Mouse (Mus musculus): ENCODE results near the gene Gpcpd1.

The Gpcpd1 gene

GRCm38 (mm10) chr2:132584191-132584590 is 3.3 kb downstream of the Gpcpd1 start:
- DNase-seq (ENCODE audit: low read depth): no peak

DNA sequence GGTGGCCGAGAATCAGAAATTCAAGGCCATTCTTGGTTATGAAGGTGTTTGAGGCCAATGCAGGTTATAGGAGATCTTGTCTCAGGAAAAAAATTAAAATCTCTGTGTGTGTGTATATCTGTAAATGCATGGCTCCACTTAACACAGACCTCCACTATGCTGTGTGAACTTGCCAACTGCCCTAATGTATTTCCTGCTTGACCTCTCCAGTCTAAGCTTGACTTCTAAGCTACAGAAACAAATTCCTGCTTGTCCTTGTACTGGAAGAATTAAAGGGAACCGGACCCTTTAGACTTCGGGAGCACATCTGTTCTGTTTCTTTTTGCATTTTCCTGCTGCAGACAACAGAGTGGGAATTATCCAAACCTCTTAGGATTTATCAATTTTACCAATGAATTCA is 4.4 kb downstream of the Gpcpd1 start:
- DNase-seq (ENCODE audit: low read depth): no peak

- peak; percentile 71 for DNase-seq (ENCODE audit: low read depth)
Observed at GRCm38 (mm10) chr2:132582227-132582626, 5.3 kb downstream of the Gpcpd1 start.

- no peak for DNase-seq (ENCODE audit: low read depth)
Observed at GRCm38 (mm10) chr2:132579689-132580088, 7.8 kb downstream of the Gpcpd1 start.

DNA sequence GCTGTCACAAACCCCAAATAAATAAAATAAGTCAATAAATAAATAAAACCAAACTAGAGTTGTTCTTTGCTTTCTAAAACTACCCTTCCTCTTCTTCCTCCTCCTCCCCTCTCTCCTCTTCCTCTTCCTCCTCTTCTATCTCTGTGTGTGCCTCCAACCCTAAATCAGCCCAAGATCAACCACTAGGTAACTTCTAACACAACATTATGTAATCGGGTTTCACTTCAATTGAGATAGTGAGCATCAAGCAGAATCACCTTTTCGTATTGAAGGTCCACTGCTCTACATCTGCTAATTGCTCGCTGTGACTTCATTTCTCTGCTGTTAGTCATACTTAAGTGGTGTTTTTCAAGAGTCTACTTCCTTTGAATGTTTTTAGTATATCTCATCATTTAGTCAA is 8.8 kb downstream of the Gpcpd1 start:
- no peak for DNase-seq (ENCODE audit: low read depth)

DNA sequence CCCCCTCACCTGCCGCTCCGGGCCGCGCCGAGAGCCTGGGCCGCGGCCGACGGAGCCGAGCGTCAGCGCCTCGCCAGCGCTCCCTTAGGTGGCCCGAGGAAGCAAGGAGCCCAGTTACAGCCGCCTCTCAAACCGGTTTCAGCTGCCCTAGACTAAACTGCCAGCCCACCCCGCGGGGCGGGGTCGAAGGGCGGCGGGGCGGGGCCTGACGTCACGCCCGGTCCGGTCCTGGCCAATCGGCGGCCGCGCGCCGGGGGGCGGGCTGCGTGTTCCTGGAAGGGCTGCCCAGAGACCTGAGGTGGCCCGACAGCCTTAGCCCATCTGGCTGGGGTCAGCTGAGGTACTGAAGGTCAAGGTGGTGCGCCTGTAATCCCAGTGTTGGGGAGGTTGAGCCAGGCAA is 9.5 kb downstream of the Gpcpd1 start:
- peak; percentile 97 for DNase-seq (ENCODE audit: low read depth)

DNA sequence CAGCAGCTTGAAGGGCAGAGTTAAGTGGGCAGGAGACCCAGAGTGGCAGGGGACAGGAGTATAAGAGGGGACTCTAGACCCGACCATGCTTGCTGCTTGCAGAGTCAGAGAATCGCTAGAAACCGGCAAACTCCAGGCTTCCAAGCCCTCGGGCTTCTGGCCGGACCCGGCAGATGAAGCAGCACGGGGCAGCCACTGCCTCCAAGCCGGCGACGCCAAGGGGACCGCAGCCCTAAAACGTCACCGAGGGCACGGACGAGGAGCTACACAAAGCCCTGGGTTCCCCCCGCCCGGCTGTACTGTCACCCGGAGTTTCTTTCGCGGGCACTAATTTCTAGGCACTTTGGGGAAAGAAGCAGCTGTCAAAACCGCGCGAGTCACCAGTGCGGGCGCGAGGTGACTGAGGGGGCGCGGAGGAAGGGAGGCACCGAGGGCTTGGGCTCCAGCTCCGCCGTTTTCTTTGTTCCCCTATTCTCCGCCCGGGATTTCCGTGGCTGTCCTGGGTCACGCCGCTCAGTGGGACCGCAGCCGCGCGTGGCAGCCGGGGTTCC is 10.0 kb downstream of the Gpcpd1 start:
- peak; percentile 47 for DNase-seq (ENCODE audit: low read depth)

DNA sequence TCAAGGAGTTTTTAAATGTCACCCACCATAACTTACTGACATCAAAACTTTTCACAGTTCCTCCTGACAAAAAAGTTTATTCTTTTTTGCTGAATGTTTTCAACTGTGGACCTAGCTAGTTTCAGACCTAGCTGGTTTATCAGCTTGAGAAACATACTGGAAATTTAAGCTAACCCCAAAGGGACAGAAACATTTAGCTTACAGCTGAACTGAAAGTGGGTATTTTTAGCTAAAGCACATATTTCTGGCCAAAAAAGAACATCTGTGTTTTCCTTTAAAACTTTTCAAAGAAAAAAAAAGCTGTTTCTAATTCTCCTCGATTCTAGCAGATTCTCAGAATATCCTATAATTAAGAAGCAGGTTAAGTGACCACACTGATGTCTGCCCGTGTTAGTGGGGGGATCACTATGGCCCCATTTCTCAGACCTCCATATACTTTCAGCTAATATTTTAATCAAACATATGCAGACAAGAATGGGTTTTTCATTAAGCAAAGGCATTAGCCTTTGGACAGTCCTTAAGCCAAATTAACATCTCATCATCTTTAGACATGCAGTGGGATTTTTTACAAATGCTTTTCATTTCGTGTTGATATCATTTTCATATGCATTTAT is 10.9 kb downstream of the Gpcpd1 start:
- peak; percentile 36 for DNase-seq (ENCODE audit: low read depth)

DNA sequence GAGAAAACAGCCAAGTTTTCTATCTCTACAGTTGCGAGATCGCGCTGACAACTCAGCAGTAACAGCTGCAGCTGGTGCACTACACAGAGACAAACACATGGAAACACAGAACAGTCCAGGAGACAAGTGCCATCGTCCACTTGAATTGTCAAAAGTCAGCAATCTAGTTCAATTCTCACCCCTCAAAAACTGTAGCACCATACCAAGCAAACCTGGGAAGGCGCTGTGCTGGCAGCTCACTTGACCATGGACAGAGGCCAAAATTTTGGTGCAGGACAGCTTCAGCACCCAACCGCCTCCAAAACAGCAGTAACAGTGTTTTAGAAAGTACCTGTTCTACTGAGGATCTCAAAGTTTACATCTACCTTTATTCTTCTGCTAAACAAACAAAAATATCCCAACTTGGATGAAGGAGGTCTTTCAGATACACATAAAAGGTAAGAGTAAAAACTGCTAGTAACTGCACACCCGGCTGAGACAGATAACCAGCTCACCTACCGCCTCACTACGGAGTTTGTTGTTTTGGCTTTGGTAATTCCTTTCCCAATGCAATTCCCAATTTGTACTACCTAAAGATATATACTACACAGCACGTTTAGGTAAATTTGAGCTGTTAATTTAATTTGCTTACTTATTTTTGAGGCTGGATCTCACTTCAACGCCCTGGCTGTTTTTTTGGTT is 11.6 kb downstream of the Gpcpd1 start:
- DNase-seq (ENCODE audit: low read depth): peak; percentile 64

DNA sequence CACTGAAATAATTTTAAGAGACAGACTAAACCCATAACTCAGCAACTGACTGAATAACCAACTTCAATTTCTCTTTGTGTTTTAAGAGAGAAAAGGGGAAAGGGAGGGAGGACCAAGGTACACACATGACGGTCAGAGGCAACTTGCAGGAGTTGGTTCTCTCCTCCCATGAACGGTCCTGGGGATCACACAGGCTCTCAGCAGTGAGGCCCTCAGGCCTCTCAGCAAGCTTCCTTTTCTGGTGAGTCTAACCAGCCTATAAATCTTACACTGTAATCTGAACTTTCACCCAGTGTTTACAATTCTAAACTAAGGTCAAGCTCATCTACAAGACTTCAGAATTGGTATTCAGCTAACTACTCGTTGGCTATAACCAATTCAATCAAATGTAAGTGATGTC is 12.3 kb downstream of the Gpcpd1 start:
- DNase-seq (ENCODE audit: low read depth): no peak

DNA sequence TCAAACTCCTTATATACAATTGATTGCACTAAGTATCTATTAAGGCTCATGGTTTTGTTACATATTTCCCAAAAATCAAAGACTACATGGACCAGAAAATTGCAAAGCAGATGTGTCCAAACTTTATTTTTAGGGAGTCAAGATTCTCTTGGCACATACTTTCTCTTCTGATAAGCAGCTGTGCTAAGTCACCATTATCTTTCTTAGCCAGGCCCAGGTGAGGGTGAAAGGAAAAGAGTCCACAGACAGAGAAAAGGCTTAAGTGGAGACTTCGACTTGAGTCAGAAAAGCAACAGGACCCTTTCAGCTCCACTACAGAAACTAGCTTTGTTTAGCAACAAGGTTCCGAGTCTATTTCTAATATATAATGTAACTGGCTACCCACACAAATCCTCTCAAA is 14.2 kb downstream of the Gpcpd1 start:
- DNase-seq (ENCODE audit: low read depth): no peak

DNA sequence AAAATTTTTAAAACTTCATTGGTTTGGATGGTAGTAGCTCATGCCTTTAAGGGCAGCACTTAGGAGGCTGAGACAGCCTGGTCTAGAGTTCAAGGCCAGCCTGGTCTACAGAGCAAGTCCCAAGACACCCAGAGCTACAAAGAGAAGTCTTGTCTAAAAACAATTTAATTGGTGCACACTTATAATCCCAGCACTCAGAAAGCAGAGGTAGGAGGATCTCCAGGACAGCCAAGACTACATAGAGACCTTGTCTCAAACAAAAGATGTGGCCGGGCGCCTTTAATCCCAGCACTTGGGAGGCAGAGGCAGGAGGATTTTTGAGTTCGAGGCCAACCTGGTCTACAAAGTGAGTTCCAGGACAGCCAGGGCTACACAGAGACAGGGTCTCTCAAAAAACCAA is 14.9 kb downstream of the Gpcpd1 start:
- no peak for DNase-seq (ENCODE audit: low read depth)

DNA sequence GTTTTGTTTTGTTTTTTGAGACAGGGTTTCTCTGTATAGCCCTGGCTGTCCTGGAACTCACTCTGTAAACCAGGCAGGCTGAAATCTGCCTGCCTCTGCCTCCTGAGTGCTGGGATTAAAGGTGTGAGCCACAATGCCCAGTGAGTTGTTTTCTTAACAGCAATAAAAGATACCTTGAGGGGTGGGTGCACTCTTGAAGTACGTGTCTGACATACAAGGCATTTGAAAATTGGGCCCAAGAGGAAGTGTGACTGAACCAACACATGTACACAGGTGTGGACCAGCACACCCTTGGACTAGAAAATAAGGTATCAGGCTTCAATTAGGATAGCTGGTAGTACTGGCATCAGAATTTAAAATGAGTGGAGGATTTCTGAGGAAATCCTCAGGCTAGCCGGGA is 16.2 kb downstream of the Gpcpd1 start:
- no peak for DNase-seq (ENCODE audit: low read depth)

DNA sequence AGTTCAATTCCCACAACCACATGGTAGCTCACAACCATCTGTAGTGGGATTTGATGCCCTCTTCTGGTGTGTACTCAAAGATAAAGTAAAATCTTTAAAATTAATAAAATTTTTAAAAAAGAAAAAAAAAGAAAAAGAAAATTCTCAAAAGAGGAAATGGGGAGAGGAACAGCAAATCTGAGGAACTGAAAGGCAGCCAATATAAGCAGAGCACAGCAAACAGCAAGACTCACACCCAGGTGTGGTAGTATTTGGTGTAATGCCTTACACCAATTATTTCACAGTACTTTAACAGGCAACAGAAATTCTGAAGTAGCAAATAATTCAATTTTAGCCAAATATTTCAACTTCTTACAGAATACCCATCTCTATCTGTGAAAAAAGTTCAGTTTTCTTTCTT is 16.7 kb downstream of the Gpcpd1 start:
- DNase-seq (ENCODE audit: low read depth): no peak

DNA sequence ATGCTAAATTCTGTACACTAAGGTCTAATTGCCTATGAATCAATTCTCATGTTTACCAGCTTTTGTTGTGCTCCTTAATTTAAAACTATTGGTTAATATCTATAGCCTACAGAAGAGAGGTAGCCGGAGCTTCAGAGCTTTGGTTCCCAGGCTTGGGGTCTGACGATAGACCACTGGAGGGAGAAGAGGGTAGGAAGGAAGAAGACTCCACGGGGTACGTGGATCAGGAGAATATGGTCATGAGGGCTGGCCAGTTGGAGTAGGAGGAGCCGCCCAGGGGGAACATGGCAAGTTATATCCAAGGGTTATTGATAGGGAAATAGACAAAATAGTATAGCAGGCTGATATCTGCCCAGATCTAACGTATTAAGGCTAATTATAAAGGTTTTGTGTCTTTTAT is 17.8 kb downstream of the Gpcpd1 start:
- DNase-seq (ENCODE audit: low read depth): no peak

DNA sequence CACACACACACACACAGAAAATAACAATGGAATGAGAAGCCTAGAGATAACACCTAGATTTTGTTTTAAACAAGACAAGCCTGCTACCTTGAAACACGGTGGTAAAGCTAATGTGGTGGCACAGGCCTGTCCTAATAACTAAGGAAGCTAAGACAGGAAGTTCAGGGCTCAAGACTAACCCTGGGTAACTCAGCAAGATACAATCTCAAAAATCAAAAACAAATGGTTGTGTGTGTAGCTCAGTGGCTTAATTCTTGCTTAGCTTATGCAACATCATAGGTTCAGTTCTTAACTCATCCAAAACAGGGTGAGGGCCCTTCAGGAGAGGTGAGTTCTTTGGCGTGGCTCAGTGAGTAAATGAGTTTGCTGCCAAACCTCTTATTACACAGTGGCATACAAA is 20.1 kb downstream of the Gpcpd1 start:
- no peak for DNase-seq (ENCODE audit: low read depth)

DNA sequence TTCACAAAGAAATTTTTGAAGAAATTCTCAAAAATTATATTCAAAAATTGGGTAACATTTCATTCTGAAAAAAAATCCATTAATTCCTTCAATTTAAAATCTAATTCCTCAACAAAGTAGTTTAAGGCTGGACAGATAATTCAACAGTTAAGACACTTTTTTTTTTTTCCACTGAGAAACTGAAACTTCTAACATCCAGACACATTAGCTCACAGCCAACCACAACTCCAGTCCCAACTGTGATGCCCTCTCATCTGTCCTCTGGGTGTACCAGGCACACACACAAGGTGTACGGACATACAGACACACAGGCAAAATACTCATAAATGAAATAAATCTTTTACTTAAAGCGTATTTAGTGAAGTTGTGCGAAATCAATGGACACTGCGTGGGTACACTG is 25.7 kb downstream of the Gpcpd1 start:
- no peak for DNase-seq (ENCODE audit: low read depth)

DNA sequence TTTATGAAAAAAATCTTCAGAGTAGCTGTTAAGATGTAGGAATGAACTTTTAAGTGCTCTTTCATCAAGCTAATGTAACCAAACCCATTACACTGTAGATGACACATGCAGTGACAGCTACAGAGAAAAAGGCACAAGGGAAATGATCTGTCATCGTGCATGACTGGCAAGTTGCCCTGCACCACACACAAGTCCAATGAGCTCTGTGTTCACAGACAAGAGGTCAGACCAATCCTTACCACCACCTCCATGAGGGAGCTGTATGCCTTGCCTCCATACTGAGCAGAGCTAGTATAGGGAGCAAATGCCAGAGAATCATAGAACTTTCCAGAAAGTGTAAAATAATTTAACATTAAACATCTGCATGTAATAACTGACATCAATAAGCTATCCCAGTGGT is 59.7 kb downstream of the Gpcpd1 start:
- no peak for DNase-seq (ENCODE audit: low read depth)

DNA sequence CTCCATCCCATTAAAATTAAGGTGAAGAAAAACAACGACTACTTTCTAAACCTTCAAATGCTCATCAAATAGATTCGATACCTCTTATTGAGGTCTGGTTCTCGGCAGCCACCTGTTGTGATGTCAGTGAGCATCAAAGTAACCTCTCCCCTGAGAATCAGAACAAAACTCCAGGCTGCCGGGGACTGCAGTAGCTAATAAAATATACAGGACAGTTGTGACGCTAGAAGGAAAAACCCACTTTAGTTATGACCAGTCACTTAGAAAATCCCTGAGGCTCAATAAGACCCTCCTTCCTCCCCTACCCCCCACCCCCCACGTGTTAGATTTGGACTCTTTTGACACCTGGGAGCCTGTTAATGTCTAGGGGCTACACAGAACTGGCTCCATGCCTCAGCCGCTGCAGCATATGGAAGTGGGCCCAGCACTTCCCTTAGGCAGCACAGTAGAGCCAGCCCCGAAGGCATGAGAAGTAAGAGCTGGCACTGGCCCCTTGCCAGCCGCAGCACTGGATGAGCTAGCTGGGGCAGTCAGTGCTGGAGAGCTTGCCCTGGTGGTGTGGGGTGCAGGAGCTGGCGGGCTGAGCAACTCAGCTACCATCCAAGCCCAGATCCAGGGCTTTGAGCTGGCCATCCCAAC is 60.5 kb downstream of the Gpcpd1 start:
- DNase-seq (ENCODE audit: low read depth): no peak

DNA sequence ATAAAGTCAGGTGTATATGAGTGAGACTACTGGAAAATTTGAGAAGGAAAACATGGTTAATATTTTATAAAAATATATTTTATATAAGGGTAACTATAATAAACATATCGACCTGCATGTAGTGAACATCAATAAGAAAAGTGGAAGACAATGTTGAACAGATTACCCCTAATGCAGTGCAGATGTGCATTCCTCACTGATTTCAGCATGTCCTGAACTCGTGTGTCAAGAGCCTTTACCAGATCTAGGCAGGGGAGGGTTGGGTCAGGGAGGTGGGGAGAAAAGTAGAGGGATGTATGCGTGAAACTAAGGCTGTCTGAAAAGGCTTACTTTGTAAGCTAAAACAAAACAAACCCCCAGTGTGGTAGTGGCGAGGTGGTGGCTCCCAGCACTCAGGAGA is 61.4 kb downstream of the Gpcpd1 start:
- peak; percentile 40 for DNase-seq (ENCODE audit: low read depth)

DNA sequence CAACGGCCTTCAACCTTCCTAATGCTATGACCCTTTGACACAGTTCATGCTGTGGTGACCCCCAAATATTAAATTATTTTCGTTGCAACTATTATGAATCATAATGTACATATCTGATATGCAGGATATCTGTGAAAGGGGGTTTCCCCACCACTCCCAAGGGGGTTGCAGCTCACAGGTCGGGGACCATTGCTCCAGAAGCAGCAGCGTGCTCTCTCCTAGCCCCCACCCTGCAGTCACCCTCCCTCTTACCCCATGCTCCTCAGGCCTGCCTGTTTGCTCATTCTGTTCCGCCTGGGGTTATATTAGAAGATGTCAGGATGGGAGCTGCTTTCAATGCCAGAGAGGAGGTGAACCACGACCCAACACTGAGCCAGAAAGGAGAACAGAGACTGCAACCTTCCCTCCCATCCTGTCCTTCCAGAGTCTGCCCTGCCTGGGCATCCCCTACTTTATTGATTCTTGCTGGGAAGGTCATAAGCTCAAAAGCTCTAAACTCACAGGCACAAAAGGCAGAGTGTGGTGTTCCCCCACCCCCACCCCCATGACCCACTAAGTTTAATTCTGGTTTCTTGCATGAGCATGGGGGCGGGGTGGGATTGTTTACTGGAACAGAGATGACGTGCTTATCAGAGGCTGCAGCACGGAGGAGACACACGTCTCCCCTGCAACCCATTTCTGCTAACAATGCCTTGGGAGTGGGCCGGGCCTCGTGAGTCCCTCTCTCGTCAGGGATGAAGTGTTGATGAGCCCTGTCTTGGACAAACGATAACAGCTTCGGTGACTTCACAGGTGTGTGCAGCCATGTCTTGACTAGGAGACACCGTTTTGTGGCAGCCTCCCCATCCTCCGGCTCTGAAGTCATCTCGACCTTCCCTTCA is 69.3 kb downstream of the Gpcpd1 start:
- no peak for DNase-seq (ENCODE audit: low read depth)

DNA sequence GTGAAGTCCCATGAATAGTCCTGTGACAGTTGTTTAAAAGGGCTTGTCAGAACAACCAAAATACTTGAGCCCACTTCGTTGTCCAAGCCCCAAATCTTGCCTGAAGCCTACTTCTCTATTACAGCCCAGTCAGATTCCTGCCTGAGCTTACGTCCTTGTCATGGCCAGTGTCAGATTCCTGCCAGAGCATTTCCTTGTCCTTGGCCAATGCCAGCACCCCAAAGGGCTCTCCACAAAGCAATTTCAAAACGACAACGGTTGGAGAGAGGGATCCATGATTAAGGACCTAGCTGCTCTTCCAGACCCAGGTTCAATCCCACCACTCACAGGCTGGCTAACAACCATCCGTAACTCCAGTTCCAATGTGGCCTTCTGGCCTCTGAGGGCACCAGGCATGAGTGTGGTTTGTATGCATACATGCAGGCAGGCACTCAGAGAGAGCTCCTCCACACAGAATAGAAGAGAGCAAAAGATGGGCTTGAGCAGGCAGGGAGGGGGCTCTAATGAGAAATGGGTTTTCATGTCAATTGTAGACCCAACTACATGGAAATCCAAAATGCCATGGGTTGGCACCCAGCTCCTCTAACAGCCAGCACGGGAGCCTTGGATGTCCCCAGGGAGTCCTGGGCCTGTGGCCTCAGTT is 70.2 kb downstream of the Gpcpd1 start:
- DNase-seq (ENCODE audit: low read depth): no peak
